Mouse (Mus musculus): ENCODE data around the gene Ccm2l.

The Ccm2l gene

DNA sequence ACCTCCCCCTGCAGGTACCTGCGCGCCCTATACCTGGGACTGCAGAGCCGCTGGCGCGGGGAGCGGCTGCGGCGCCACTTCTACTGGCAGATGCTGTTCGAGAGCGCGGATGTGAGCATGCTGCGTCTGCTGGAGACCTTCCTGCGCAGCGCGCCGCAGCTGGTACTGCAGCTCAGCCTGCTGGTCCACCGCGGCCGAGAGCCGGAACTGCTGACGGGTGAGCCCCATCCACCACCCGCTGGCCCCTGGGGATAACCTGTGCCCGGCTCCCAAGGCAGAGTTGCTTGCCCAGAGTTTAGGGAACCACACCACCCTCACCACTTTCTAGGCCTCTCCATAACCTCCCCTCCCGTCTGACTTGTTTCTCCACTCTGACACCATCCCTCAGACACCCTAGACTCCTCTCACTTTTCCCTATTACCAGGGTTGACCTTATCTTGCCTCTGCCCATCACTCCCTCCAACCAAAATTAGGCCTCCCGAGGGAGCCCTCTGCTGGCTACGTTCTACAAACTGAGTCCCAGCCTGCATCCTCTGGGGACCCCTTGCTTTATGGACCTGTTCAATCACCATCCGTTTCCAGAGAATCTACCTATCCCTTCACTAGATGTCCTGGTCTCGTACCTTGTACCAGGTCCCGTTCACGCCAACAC, 12.9 kb upstream of the Ccm2l start:
- no peak for DNase-seq (ENCODE audit: extremely low read depth, low read depth, low spot score)

- DNase-seq (ENCODE audit: extremely low read depth, low read depth, low spot score): no peak
Observed at GRCm38 (mm10) chr2:153053896-153054295, 11.9 kb upstream of the Ccm2l start.

GRCm38 (mm10) chr2:153055270-153055920, 10.4 kb upstream of the Ccm2l start:
- DNase-seq (ENCODE audit: extremely low read depth, low read depth, low spot score): no peak

GRCm38 (mm10) chr2:153058365-153058764, 7.4 kb upstream of the Ccm2l start:
- no peak for DNase-seq (ENCODE audit: extremely low read depth, low read depth, low spot score)

DNA sequence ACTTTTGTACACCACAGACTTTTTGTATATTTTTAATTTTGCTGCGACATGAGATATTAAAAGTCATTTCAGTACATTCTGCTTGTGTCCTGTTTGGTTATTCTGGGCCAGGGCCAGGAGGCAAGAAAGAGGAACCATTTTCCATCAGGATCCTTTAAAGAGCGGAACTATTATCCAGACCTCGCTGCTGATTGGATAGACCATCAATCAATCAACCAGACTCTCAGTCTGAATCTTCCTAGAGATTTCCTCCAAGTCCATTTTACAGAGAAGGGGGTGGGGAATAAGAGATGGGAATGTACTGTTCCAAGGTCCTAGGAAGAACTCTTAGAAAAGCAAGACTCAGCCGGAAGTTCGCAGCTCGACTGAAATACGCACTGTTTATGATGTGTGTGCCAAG, 5.5 kb upstream of the Ccm2l start:
- DNase-seq (ENCODE audit: extremely low read depth, low read depth, low spot score): no peak

- no peak for DNase-seq (ENCODE audit: extremely low read depth, low read depth, low spot score)
Observed at GRCm38 (mm10) chr2:153063394-153063793, 2.4 kb upstream of the Ccm2l start.

GRCm38 (mm10) chr2:153064190-153064970, 1.4 kb upstream of the Ccm2l start:
- DNase-seq (ENCODE audit: extremely low read depth, low read depth, low spot score): no peak

DNA sequence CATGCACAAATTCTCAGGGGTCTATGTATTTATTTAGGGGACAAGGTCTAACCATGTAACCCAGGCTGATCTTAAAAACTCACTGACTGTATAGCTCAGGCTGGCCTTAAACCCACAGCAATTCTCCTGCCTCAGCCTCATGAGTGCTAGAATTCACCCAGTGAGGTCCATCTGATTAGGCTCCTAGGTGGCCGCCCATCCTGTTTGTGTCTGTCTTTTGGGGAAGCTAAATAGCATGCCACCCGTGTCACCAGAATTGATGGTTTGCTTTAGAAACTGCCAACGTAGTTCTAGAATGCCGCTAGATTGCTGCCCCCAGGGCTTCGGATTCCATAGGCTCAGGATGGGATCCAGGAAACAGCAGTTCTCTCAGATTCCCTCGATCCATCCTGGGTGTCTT, 1.2 kb downstream of the Ccm2l start:
- DNase-seq (ENCODE audit: extremely low read depth, low read depth, low spot score): no peak

DNA sequence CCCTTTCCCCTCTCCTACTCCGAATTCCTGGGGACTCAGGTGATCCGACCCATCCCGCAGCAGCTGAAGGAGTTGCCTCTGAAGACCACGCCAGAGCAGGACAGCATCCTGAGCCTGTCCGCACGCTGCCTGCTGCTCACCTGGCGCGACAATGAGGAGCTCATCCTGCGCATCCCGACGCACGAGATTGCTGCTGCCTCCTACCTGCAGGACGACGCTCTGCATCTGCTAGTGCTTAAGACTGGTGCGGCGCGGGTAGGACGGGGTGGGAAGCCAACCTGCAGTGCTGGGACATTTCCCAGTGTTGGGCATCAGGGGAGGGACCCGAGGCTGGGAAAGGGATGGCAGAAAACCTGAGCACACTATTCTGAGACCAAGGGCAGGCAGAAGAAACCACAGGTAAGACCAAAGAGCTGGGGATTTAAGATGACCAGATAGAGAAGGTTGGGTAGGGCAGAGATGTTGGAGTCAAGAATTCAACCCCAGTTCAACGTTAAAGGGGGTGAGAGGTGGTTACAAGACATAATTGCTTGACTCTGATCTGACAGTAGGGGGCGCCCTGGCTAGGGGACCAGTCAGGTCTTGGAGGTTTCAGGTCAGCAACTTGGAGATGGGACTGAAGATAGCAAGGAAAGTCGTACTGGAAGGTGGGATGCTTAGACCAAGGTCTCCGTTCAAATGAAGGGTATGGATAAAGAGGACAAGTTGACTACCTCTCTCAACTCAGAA, 5.2 kb downstream of the Ccm2l start:
- DNase-seq (ENCODE audit: extremely low read depth, low read depth, low spot score): no peak

- no peak for DNase-seq (ENCODE audit: extremely low read depth, low read depth, low spot score)
Observed at GRCm38 (mm10) chr2:153071491-153072184, 5.9 kb downstream of the Ccm2l start.

DNA sequence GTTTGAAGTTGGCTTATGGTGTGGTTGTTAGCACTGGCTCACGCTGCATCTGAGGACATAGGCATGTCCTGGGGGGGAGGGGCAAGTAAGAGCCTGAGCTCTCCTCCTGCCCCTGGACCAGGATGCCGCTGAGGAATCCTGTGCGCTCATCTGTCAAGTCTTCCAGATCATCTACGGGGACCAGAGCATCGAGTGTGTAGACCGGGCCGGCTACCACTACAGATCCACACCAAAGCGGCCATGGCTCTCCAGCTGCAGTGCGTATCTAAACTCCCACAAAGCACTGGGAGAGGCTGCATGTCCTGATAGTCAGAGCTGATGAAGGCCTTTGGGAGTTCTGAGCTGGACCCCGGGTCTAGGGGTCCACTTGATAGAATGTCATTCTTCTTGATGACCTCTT, 8.9 kb downstream of the Ccm2l start:
- DNase-seq (ENCODE audit: extremely low read depth, low read depth, low spot score): no peak

DNA sequence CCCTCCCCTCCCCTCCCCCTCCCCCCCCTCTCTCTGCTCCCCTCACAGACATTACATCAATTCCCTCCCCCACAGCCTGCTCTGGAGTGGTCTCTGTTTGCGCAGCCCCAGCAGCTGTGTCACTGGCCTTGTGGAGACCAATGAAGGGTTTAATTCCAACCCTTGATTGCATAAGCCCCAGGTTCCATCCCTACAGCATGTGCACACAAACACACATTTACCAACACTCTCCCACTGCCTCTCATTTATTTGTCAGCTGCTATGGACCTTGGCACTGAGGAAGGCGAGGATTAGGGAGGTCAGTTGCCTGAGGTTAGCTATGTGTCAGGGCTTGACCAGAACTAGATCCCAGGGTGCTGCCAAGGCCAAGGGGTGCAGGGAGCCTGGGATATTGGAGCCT, 10.2 kb downstream of the Ccm2l start:
- no peak for DNase-seq (ENCODE audit: extremely low read depth, low read depth, low spot score)

DNA sequence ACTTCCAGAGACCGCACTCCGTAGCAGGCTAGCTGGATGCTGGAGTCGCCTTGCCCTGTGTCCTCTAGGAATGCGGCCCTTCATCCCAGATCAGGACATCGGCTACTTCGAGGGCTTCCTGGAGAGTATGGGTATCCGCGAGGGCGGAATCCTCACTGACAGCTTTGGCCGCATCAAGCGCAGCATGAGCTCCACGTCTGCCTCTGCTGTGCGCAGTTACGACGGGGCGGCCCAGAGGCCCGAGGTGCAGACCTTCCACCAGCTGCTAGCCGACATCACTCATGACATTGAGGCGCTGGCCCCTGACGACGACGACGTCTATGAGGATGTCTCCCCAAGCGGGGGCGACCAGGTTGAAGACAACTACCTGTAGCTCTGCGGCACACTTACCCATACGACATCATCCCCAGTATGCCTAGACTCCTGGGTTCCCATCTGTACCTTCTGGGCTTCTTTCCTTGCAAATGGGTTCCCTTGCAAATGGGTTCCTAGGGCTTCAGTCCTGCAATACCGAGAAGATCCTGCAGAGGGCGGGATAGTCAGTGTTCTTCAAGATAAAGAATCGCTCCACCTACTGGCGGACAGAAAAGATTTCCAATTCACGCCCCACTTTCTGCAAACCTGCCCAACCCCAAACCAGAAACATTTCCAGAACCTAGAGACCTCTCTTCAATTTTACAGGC, 15.2 kb downstream of the Ccm2l start:
- no peak for DNase-seq (ENCODE audit: extremely low read depth, low read depth, low spot score)

GRCm38 (mm10) chr2:153081866-153082265, 16.1 kb downstream of the Ccm2l start:
- DNase-seq (ENCODE audit: extremely low read depth, low read depth, low spot score): no peak

DNA sequence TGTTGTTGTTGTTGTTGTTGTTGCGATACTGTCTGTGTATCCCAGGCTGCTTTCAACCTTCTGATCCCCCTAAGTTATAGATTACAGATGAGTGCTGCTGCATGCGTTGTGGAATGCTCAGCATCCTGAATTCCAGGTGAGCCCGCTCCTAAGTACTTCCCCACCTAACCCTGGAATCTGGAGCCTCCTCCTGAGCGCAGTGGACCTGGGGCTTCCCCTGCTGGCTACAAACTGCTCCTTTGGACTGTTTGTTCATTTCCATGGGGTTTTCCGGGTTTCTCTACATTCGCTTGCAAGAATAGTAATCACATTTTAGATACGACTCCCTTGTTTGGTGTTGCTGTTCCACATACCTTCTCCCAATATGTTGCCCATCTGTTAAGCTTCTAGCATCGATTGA, 17.5 kb downstream of the Ccm2l start:
- DNase-seq (ENCODE audit: extremely low read depth, low read depth, low spot score): no peak

DNA sequence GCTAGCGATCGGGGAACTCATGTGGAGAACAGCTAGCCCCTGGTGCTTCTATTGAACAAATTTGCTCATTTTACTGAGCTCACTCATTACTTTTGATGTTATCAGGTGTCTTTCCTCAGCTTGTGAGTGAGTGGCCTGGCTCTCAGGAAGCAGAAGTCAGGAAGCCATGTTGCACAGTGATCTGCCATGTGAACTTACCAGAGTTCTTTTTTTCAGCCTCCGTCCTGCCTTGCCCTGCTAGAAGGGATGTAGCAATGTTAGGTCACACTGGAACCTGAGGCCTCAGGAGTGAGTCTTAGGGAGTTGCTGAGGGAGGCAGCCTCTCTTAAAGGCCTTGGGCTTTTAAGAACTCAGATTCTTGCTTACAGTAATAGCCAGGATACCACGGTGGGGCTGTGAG, 18.1 kb downstream of the Ccm2l start:
- DNase-seq (ENCODE audit: extremely low read depth, low read depth, low spot score): no peak

- DNase-seq (ENCODE audit: extremely low read depth, low read depth, low spot score): no peak
Observed at GRCm38 (mm10) chr2:153084261-153084976, 18.7 kb downstream of the Ccm2l start.

GRCm38 (mm10) chr2:153085556-153085955, 19.8 kb downstream of the Ccm2l start:
- DNase-seq (ENCODE audit: extremely low read depth, low read depth, low spot score): no peak

GRCm38 (mm10) chr2:153086166-153086565, 20.4 kb downstream of the Ccm2l start:
- no peak for DNase-seq (ENCODE audit: extremely low read depth, low read depth, low spot score)

DNA sequence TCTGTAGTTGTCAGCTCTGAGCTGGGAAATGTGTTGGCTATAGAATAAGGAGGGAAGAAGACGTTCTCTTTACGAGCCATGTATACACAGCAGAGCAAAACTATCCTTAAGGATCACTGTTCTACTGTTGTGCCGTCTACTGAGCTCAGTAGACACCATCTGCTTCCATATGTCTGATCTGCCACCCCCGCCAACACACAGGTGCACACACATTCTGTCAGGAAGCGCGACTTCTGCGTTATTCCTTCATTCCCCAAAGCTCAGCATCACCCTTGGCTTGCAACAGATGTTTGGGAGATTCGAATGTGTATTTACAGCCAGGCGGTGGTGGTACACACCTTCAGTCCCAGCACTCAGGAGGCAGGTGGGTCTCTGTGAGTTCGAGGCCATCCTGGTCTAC, 21.3 kb downstream of the Ccm2l start:
- DNase-seq (ENCODE audit: extremely low read depth, low read depth, low spot score): no peak
